Mouse (Mus musculus) megakaryocyte, embryonic 14.5 days (primary cell): Measurements from ENCODE around the gene Tspo. TPM values are rescaled to one million over a fixed set of nuclear protein-coding genes. Genes with fewer than 3 reads are reported as not detected.

ENCODE experiments used
- H3K27me3 ChIP-seq: replicated peaks from 2 replicates; pipeline ENCODE3; 2012; ENCODE audit warnings: inconsistent platforms
- H3K36me3 ChIP-seq: replicated peaks from 2 replicates; pipeline ENCODE3; 2012; ENCODE audit warnings: low read length, inconsistent platforms, mixed read lengths
- H3K4me1 ChIP-seq: 2 replicates; pipeline ENCODE4 v1.6.1; 2012; ENCODE audit warnings: inconsistent platforms
- H3K4me3 ChIP-seq: replicated peaks from 2 replicates; pipeline ENCODE3; 2012; ENCODE audit warnings: moderate library complexity, mild to moderate bottlenecking, inconsistent platforms
- H3K9me3 ChIP-seq: 2 replicates; pipeline ENCODE4 v1.6.1; 2012; ENCODE audit warnings: inconsistent platforms
- FLI1 ChIP-seq: IDR thresholded peaks from 2 replicates; pipeline ENCODE4 v1.6.1; 2012; ENCODE audit warnings: low read length, inconsistent platforms, mixed read lengths
- GATA1 ChIP-seq: IDR thresholded peaks from 3 replicates; pipeline ENCODE4 v1.6.1; 2012; ENCODE audit warnings: mixed read lengths, low read length, inconsistent platforms, borderline replicate concordance
- polyA plus RNA-seq: library from polyadenylated mRNA; stranded (reverse); fragments of >175 nt; gene quantifications from 2 replicates; pipeline ENCODE4 v1.2.3, GENCODE M21; 2012; ENCODE audit warnings: low replicate concordance; ENCODE audit not compliant: insufficient read depth

The Tspo gene
- polyA plus RNA-seq, result 531 TPM in 2 replicates

GRCm38 (mm10) chr15:83563327-83563856 lies at the start of gene Tspo, which contains the start of gene Mcat:
TSS of gene Tspo (plus strand) at chr15:83563592.
TSS of gene Mcat (minus strand) at chr15:83563787.
- Histone ChIP-seq H3K9me3 (no peaks in the 10 kb centered on the region), H3K4me3 (peak within 1 kb of the TSS; percentile 100), H3K27me3 (no peaks in the 10 kb centered on the region), H3K4me1 (peaks cover 74% of the 10 kb centered on the region), H3K36me3 (peaks cover 25% of the 10 kb centered on the region)
- no peak for TF ChIP-seq GATA1
- TF ChIP-seq FLI1, result no peak

DNA sequence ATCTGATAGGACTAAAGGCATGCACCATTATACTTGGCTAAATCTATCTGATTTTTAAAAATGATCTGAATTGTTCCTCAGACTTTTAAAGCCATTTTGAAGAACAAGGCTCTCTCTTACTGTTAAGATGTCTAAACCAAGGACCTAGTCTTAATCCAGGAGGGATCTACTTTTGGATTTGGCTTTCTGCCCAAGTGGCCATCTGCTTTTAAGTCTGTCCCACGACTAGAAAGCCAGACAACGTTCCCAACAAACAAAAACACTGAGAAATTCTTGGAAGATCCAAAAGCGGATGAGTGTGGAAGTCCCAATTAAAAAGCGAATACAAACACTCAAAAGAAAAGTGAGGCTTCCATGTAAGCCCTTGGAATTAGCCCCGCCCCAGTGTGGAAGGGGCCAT lies 48.4 kb upstream of the Tspo start:
- no peaks in the 10 kb centered on the region for H3K36me3 ChIP-seq
- peaks cover 18% of the 10 kb centered on the region for H3K9me3 ChIP-seq
- no peak for TF ChIP-seq FLI1
- no peak for TF ChIP-seq GATA1
- H3K4me1 ChIP-seq, result peaks cover 22% of the 10 kb centered on the region
- no peak overlapping the region for H3K4me3 ChIP-seq
- H3K27me3 ChIP-seq, result peaks cover 28% of the 10 kb centered on the region

DNA sequence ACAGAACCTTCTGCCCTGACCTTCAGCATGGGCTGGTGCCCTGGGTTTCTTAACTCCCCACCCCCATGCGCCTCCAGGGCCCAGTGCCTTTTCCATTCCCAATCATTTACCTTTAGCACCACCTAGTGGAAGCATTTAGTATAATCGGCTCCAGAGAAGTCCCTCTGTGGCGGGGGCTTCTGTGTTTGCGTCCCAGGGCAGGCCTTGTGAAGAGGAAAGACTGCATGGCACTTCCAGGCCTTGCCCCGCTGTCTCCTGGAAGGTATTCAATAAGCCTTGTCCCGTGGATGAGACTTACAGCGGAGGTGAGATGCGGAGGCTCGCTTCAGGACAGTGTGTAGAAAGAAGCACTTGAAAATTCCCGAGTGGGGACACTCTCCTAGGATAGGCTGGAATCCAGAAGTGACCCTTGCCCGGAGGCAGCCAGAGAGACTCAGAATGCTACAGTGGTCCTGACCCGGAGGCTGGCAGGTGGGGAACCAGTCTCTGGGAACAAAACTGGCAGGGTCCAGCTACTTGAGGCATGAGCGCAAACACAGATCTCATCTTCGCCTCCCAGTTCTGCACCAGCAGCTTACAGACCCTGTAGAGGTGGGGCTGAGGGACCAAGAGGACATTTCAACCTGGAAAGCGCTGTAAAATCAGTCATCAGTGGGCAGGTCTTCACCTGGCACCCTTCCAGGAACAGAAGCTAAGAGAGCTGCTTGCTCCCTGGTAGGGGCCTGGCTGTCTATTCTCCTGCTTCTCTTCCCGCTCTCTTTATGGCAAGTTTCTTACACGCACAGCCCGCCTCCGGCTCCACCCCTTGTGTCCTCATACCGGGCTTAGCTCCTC lies 45.0 kb upstream of the Tspo start:
- no peak for TF ChIP-seq GATA1
- TF ChIP-seq FLI1, result no peak
- H3K4me3 ChIP-seq, result peak overlapping the region; percentile 53
- peaks cover 28% of the 10 kb centered on the region for H3K4me1 ChIP-seq
- no peaks in the 10 kb centered on the region for H3K36me3 ChIP-seq
- peaks cover 20% of the 10 kb centered on the region for H3K9me3 ChIP-seq
- H3K27me3 ChIP-seq, result peaks cover 43% of the 10 kb centered on the region

DNA sequence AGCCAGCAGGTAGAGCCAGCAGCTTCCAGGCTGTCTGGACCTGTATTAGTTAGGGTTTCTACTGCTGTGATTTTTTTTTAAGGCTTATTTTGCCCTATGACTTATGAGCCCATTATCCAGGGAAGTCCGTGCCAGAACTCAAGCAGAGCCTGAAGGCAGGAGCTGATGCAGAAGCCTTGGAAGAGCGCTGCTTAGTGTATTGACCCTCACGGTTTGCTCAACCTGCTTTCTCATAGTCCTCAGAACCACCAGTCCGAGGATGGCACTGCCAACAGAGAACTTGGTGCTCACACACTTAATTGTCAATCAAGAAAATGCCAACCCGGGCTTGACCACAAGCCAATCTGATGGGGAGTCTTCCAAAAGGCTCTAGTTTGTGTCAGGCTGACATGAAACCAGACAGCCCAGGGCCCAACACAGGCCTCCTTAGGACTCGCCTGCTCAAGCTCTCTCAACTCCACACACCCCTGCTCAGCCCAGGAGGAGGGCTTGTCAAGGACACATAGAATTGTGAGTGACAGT lies 42.5 kb upstream of the Tspo start:
- Histone ChIP-seq H3K9me3 (peaks cover 20% of the 10 kb centered on the region), H3K4me3 (no peak overlapping the region), H3K36me3 (no peaks in the 10 kb centered on the region), H3K4me1 (peaks cover 51% of the 10 kb centered on the region), H3K27me3 (peaks cover 66% of the 10 kb centered on the region)
- TF ChIP-seq FLI1, result no peak
- no peak for TF ChIP-seq GATA1

DNA sequence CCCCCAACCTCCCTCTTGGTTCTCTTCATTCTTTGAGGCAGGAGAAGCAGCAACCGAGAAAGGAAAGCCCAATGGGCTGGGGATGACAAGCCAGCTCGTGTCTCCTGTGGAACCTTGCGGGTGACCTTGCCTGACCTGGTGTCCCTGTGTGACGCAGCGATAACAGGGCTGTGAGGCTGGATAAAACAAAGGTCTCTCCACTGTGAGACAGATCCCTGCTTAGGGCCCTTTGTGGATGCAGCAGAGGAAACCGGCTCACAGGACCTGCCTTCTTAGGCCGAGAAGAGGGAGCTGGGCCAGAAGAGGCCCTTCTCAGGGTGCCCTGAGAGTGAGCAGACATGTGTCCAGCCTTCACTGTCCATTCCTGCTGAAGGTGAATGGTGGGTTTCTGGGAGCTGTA lies 40.2 kb upstream of the Tspo start:
- Histone ChIP-seq H3K27me3 (peaks cover 87% of the 10 kb centered on the region), H3K4me1 (peaks cover 70% of the 10 kb centered on the region), H3K36me3 (no peaks in the 10 kb centered on the region), H3K9me3 (peaks cover 7% of the 10 kb centered on the region), H3K4me3 (no peak overlapping the region)
- TF ChIP-seq FLI1, result no peak
- no peak for TF ChIP-seq GATA1

DNA sequence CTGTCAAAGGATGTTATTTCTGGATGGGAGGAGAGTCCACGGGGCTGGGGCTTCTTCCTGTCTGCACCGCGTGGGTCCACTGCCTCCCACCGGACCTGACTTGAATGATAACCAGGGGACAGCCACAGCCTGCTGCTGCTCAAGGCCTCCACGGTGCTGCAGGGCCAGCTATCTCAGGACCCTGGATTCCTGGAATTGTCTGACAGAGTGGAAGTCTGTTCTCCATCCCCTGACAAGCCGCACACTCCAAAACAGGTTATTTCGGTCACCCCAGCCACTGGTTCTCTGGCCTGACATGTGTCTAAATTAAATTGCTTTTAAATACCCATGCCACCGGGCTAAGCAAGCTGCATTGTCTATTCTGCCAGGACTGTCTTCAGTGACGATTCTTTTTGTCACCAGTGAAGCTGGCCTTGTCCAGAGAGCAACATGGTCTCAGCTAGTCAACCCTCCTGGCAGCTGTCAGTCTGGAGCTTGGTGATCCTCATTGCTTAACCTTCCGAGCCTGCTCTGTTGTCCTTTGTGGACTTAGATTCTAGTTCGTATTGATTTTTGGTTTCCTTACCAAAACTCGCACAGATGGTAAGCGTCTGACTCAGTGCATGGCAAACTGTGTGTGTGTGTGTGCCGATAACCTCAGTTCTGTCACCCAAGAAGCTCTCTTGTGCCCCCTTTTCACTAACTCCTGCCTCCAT lies 39.6 kb upstream of the Tspo start:
- TF ChIP-seq FLI1 (no peak), GATA1 (no peak)
- Histone ChIP-seq H3K36me3 (no peaks in the 10 kb centered on the region), H3K9me3 (peaks cover 7% of the 10 kb centered on the region), H3K27me3 (peaks cover 88% of the 10 kb centered on the region), H3K4me1 (peaks cover 65% of the 10 kb centered on the region), H3K4me3 (peak overlapping the region; percentile 65)

- peaks cover 88% of the 10 kb centered on the region for H3K27me3 ChIP-seq
Measured at GRCm38 (mm10) chr15:83524333-83524729, 39.1 kb upstream of the Tspo start.

DNA sequence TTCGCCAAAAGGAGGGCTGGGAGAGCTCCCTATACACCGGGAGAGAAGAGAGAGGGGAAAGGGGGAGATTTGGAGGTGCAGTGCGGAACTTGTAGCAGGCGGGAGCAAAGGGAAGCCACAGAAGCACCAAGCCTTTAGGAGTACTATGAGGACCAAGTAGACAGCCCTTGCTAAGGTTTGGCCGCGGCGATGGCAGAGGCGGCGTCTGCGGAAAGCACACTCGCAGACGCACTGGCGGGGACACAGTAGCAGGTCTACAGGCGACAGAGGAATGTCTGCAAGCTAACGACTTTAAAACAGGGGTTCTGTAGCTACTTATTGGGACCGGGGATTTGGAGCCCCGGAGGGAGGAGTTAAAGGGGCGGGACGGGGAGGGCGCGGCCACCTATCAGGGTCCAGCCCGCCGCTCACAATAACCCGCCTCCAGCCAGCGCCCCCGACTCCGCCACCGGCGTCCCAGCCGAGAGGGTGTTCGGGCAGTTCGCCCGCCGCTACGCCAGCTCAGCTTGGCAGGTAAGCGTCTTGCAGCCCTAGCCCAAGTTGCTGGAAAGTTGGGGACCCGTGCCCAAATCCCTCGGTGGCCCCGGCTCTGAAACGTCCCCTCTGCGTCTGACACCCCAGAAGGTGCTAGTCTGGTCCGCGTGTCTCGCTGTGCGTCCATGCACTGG lies 36.8 kb upstream of the Tspo start, which contains the start of gene Bik:
TSS of gene Bik (plus strand) at position 439 of the 668 bp plus-strand sequence.
- peaks cover 74% of the 10 kb centered on the region for H3K4me1 ChIP-seq
- H3K27me3 ChIP-seq, result peaks cover 88% of the 10 kb centered on the region
- no peaks in the 10 kb centered on the region for H3K36me3 ChIP-seq
- H3K4me3 ChIP-seq, result peak within 1 kb of the TSS; percentile 93
- no peaks in the 10 kb centered on the region for H3K9me3 ChIP-seq
- TF ChIP-seq GATA1 (no peak), FLI1 (no peak)

More at GRCm38 (mm10) chr15:83524333-83524729, 39.1 kb upstream of the Tspo start:
- H3K9me3 ChIP-seq, result peaks cover 7% of the 10 kb centered on the region
- TF ChIP-seq FLI1 (no peak), GATA1 (no peak)
- no peaks in the 10 kb centered on the region for H3K36me3 ChIP-seq
- no peak overlapping the region for H3K4me3 ChIP-seq
- peaks cover 66% of the 10 kb centered on the region for H3K4me1 ChIP-seq

- peaks cover 1% of the 10 kb centered on the region for H3K9me3 ChIP-seq
- H3K36me3 ChIP-seq, result no peaks in the 10 kb centered on the region
- peaks cover 86% of the 10 kb centered on the region for H3K27me3 ChIP-seq
- peak overlapping the region; percentile 93 for H3K4me3 ChIP-seq
- no peak for TF ChIP-seq FLI1
- TF ChIP-seq GATA1, result no peak
- peaks cover 69% of the 10 kb centered on the region for H3K4me1 ChIP-seq
Measured at GRCm38 (mm10) chr15:83527092-83527437, 36.3 kb upstream of the Tspo start.

DNA sequence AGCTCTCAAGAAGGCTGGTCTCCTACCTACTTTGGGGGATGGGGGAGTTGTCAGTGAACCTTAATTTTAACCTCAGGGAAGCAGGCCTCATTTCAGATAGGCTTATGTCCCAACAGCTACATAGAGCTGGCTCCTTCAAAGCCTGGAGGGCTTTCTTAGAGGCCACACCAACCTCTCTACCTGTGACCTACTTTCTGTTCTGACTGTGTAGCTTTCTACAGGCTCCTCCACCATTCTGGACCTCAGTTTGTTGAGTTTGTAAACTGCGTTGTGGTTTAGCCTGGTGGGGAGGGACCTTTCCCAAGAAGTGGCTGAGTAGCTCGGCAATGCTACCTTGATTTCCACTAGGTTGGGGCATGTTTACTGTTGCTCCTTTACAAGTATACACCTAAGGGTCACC lies 35.6 kb upstream of the Tspo start:
- Histone ChIP-seq H3K27me3 (peaks cover 86% of the 10 kb centered on the region), H3K36me3 (no peaks in the 10 kb centered on the region), H3K9me3 (peaks cover 4% of the 10 kb centered on the region), H3K4me3 (peak overlapping the region; percentile 93), H3K4me1 (peaks cover 67% of the 10 kb centered on the region)
- TF ChIP-seq FLI1 (no peak), GATA1 (no peak)
